9 mouse cellular contexts compared by ENCODE assay signal in the genomic region with DNA sequence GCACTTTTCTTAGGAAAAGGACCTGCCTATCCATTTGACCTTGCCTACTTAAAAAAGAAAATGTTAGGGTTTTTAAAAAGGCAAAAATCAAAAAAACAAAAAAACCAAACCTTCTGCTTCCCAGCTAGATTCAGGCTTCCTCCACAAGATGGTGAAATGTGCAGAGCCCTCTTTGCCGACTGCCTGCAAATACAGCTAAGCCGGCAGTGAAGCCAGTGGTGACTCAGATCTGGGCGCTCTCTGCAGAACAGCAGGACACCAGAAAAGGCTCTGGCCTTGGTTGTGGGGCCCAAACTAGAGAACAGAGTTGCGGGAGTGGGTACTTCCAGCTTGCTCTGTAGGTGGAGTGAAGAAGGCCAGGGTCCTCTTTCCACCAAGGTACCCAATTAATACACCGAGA. TPM values are rescaled to one million over a fixed set of nuclear protein-coding genes. Genes with fewer than 3 reads are reported as not detected.
A peak's percentile ranks its signal among the peaks of the same experiment; 100 is the strongest.
DNase-seq lines count a peak whose midpoint lies in the region; ATAC-seq and TF ChIP-seq lines count a peak whose summit lies in the region.
"Had no signal": no experiment of that assay in that cellular context is flagged by ENCODE, and none has a peak within 500 bp of the region (broad histone marks: within the 10 kb centered on the region; RNA-seq: fewer than 3 reads in every experiment).

No protein-coding gene starts in this region.

- no peak for TF ChIP-seq CTCF in left cerebral cortex, adult 2 months (IDR thresholded peaks at IDR 0.05)

- WGBS in hindbrain, embryonic 14.5 days = 33% methylated on average over 5 of the region's 5 CpGs
- WGBS in neural tube, embryonic 15.5 days = 23% methylated on average over 5 of the region's 5 CpGs
- WGBS in liver, embryonic 12.5 days (ENCODE audit: insufficient replicate concordance) = 27% methylated on average over 5 of the region's 5 CpGs

- ATAC-seq in hindbrain, embryonic 14.5 days (ENCODE audit: low FRiP score) = no peak
- no peak for ATAC-seq in neural tube, embryonic 15.5 days (ENCODE audit: low FRiP score)
- no peak for ATAC-seq in liver, embryonic 12.5 days

- H3K27ac ChIP-seq in left cerebral cortex, adult 2 months = peak overlapping the region; percentile 99
- 0 out of 2 replicates have a peak overlapping the region, but pooled peaks have one; percentile 80 for H3K27ac ChIP-seq in hindbrain, embryonic 14.5 days
- peak overlapping the region; percentile 85 for H3K27ac ChIP-seq in neural tube, embryonic 15.5 days (replicated peaks)
- H3K27ac ChIP-seq in liver, embryonic 12.5 days = no peak overlapping the region

- intact Hi-C loops in left cerebral cortex, adult 2 months (cut with DNase I) = no loop called here
- intact Hi-C loops in left cerebral cortex, postnatal 4 days (cut with DNase I) = no loop called here

- DNase-seq in cerebellum, adult 18-20 months = peak; percentile 35 to 43
- DNase-seq in cerebellum, adult 9-11 months = no peak
- DNase-seq in left cerebral cortex, adult 2 months (ENCODE audit: extremely low spot score in 1 of 2, low spot score in 2 of 2) = peak in 1 of 2 experiments; percentile 32
- no peak for DNase-seq in left cerebral cortex, postnatal 4 days
- peak; percentile 32 for DNase-seq in hindbrain, embryonic 14.5 days (ENCODE audit: low spot score)
- no peak for DNase-seq in thymus, postnatal 4 days
- DNase-seq: B cell, adult 2 months had no signal

- H3K4me3 ChIP-seq in left cerebral cortex, adult 2 months = peak overlapping the region; percentile 52
- peak overlapping the region; percentile 61 for H3K4me3 ChIP-seq in hindbrain, embryonic 14.5 days (replicated peaks; ENCODE audit: low read length)
- peak overlapping the region; percentile 67 for H3K4me3 ChIP-seq in neural tube, embryonic 15.5 days (replicated peaks)
- no peak overlapping the region for H3K4me3 ChIP-seq in liver, embryonic 12.5 days

- peak overlapping the region; percentile 77 for H3K9ac ChIP-seq in hindbrain, embryonic 14.5 days
- peak overlapping the region; percentile 72 for H3K9ac ChIP-seq in neural tube, embryonic 15.5 days (replicated peaks)
- no peak overlapping the region for H3K9ac ChIP-seq in liver, embryonic 12.5 days

- H3K4me2 ChIP-seq in hindbrain, embryonic 14.5 days (replicated peaks) = peak overlapping the region; percentile 80
- peak overlapping the region; percentile 84 for H3K4me2 ChIP-seq in neural tube, embryonic 15.5 days
- no peak overlapping the region for H3K4me2 ChIP-seq in liver, embryonic 12.5 days

- H3K36me3 ChIP-seq in hindbrain, embryonic 14.5 days (replicated peaks; ENCODE audit: control insufficient read depth, insufficient read depth) = no peaks in the 10 kb centered on the region
- no peaks in the 10 kb centered on the region for H3K36me3 ChIP-seq in neural tube, embryonic 15.5 days
- no peaks in the 10 kb centered on the region for H3K36me3 ChIP-seq in liver, embryonic 12.5 days

- H3K9me3 ChIP-seq in hindbrain, embryonic 14.5 days (ENCODE audit: control insufficient read depth, low read length) = no peaks in the 10 kb centered on the region
- no peaks in the 10 kb centered on the region for H3K9me3 ChIP-seq in neural tube, embryonic 15.5 days (replicated peaks)
- no peaks in the 10 kb centered on the region for H3K9me3 ChIP-seq in liver, embryonic 12.5 days (replicated peaks)

- H3K27me3 ChIP-seq in hindbrain, embryonic 14.5 days (ENCODE audit: control insufficient read depth, insufficient read depth, low read length) = peaks cover 59% of the 10 kb centered on the region
- peaks cover 45% of the 10 kb centered on the region for H3K27me3 ChIP-seq in neural tube, embryonic 15.5 days (replicated peaks)
- peaks cover 81% of the 10 kb centered on the region for H3K27me3 ChIP-seq in liver, embryonic 12.5 days (replicated peaks)

- no peaks in the 10 kb centered on the region; the same call in 1 of the 2 replicates for H3K4me1 ChIP-seq in hindbrain, embryonic 14.5 days (replicated peaks; ENCODE audit: control insufficient read depth, insufficient read depth, low read length)
- H3K4me1 ChIP-seq in neural tube, embryonic 15.5 days = peaks cover 23% of the 10 kb centered on the region
- 0 out of 2 replicates have a peak, but pooled peaks cover 5% of the 10 kb centered on the region for H3K4me1 ChIP-seq in liver, embryonic 12.5 days

RNA-seq across cellular contexts. Expression of a gene that starts 1.0 kb away (rescaled TPM):
- total RNA-seq in left cerebral cortex, adult 2 months (2021) = 10 to 100 TPM; 54.0 to 54.7 TPM
- total RNA-seq in left cerebral cortex, postnatal 4 days (2021) = 10 to 100 TPM; 42.1 to 42.6 TPM
- 11.2 and 11.8 TPM in 2 replicates for polyA plus RNA-seq in hindbrain, embryonic 14.5 days (2014; fragmentation: Nextera tagmentation; extraction: Ambion mirVana)
- 11.4 and 11.7 TPM in 2 replicates for polyA plus RNA-seq in neural tube, embryonic 15.5 days (2015; fragmentation: Nextera tagmentation; extraction: Ambion mirVana)
- 0.05 TPM in 2 replicates for polyA plus RNA-seq in liver, embryonic 12.5 days (2016; fragmentation: Nextera tagmentation; extraction: Ambion mirVana)

RNA-seq across cellular contexts. Expression of a gene that starts 32.3 kb away (rescaled TPM):
- 100 to 1,000 TPM; 128 to 136 TPM for total RNA-seq in left cerebral cortex, adult 2 months (2021)
- total RNA-seq in left cerebral cortex, postnatal 4 days (2021) = 10 to 100 TPM; 57.0 to 58.0 TPM
- polyA plus RNA-seq in hindbrain, embryonic 14.5 days (2014; fragmentation: Nextera tagmentation; extraction: Ambion mirVana) = 120 and 127 TPM in 2 replicates
- 128 and 131 TPM in 2 replicates for polyA plus RNA-seq in neural tube, embryonic 15.5 days (2015; fragmentation: Nextera tagmentation; extraction: Ambion mirVana)
- polyA plus RNA-seq in liver, embryonic 12.5 days (2016; fragmentation: Nextera tagmentation; extraction: Ambion mirVana) = 81.0 and 81.8 TPM in 2 replicates

Comparison
In these comparisons a context has a peak if more than half of its experiments do, and no peak if none do; other contexts are left out.
1. DNase-seq: peak in cerebellum, adult 18-20 months (2 of 2) and hindbrain, embryonic 14.5 days (single experiment); none in cerebellum, adult 9-11 months (single experiment), left cerebral cortex, postnatal 4 days (single experiment) and thymus, postnatal 4 days (single experiment).
2. RNA of a gene that starts 1.0 kb away (polyA plus RNA-seq): 11.4 to 11.7 TPM in neural tube, embryonic 15.5 days and 11.2 to 11.8 TPM in hindbrain, embryonic 14.5 days; 0.05 TPM in liver, embryonic 12.5 days; every median in the first group is over 10 times any median in the second.